Mouse (Mus musculus) liver, embryonic 15.5 days (tissue): ENCODE measurements around the gene Itga6. TPM values are rescaled to one million over a fixed set of nuclear protein-coding genes. Genes with fewer than 3 reads are reported as not detected.

Source experiments
- ATAC-seq: fragments of 200-750 bp; cut with Nextera tagmentation; 2 replicates; pipeline ENCODE4 v1.8.0; 2017; ENCODE audit warnings: moderate number of reproducible peaks, mild to moderate bottlenecking, moderate library complexity; ENCODE audit not compliant: insufficient read depth
- H3K27ac ChIP-seq: fragments of 300-500 bp; sonication (generic); replicated peaks from 2 replicates; pipeline ENCODE4 v1.5.1; 2015; ENCODE audit warnings: mild to moderate bottlenecking, inconsistent platforms
- H3K27me3 ChIP-seq: fragments of 300-500 bp; sonication (generic); 2 replicates; pipeline ENCODE4 v1.6.1; 2015; ENCODE audit warnings: mild to moderate bottlenecking, inconsistent platforms
- H3K36me3 ChIP-seq: fragments of 300-500 bp; sonication (generic); replicated peaks from 2 replicates; pipeline ENCODE4 v1.6.1; 2015; ENCODE audit warnings: moderate library complexity, mild to moderate bottlenecking, inconsistent platforms
- H3K4me1 ChIP-seq: fragments of 300-500 bp; sonication (generic); replicated peaks from 2 replicates; pipeline ENCODE4 v1.6.1; 2015; ENCODE audit warnings: inconsistent platforms
- H3K4me2 ChIP-seq: fragments of 300-500 bp; sonication (generic); 2 replicates; pipeline ENCODE4 v1.6.1; 2015; ENCODE audit warnings: moderate library complexity, mild to moderate bottlenecking, inconsistent platforms
- H3K4me3 ChIP-seq: fragments of 300-500 bp; sonication (generic); replicated peaks from 2 replicates; pipeline ENCODE4 v1.5.1; 2015; ENCODE audit warnings: mild to moderate bottlenecking, inconsistent platforms
- H3K9ac ChIP-seq: fragments of 300-500 bp; sonication (generic); 2 replicates; pipeline ENCODE4 v1.6.1; 2015; ENCODE audit warnings: moderate library complexity, mild to moderate bottlenecking, inconsistent platforms
- H3K9me3 ChIP-seq: fragments of 300-500 bp; sonication (generic); replicated peaks from 2 replicates; pipeline ENCODE4 v1.6.1; 2016; ENCODE audit warnings: inconsistent platforms
- WGBS: fragments of 180-500 bp; shearing (Covaris S2); methylation state at CpG from one replicate; pipeline ENCODE4 v1.1.7; 2015; ENCODE audit warnings: mixed read lengths; ENCODE audit not compliant: insufficient replicate concordance; 5-methylcytosine and 5-hydroxymethylcytosine counted together
- polyA plus RNA-seq: library from polyadenylated mRNA; unstranded; fragments of >200 nt; fragmentation: Nextera tagmentation; extraction: Ambion mirVana; gene quantifications from 2 replicates; pipeline ENCODE4 v1.2.1, GENCODE M21; 2015

The Itga6 gene
- polyA plus RNA-seq, 1 experiment from 2014 or later, result 6.6 TPM

GRCm38 (mm10) chr2:71751336-71751735 lies 5.9 kb downstream of the Itga6 start:
- WGBS, result 51% methylated on average over 8 of the region's 8 CpGs
- ATAC-seq, result no peak
- Histone ChIP-seq H3K36me3 (no peaks in the 10 kb centered on the region), H3K9ac (no peak overlapping the region), H3K4me3 (no peak overlapping the region), H3K27me3 (no peaks in the 10 kb centered on the region), H3K4me1 (peaks cover 4% of the 10 kb centered on the region), H3K9me3 (no peaks in the 10 kb centered on the region), H3K4me2 (no peak overlapping the region), H3K27ac (no peak overlapping the region)

- peaks cover 4% of the 10 kb centered on the region for H3K4me1 ChIP-seq
- WGBS, result 22% methylated on average over 2 of the region's 2 CpGs
- H3K36me3 ChIP-seq, result no peaks in the 10 kb centered on the region
- no peak overlapping the region for H3K9ac ChIP-seq
- no peak overlapping the region for H3K4me3 ChIP-seq
- no peaks in the 10 kb centered on the region; the same call in 1 of the 2 replicates for H3K27me3 ChIP-seq
- no peak overlapping the region for H3K27ac ChIP-seq
- H3K9me3 ChIP-seq, result no peaks in the 10 kb centered on the region
- H3K4me2 ChIP-seq, result no peak overlapping the region
- ATAC-seq, result no peak
Measured at GRCm38 (mm10) chr2:71751863-71752262, 6.4 kb downstream of the Itga6 start.

- no peaks in the 10 kb centered on the region; the same call in 1 of the 2 replicates for H3K27me3 ChIP-seq
- no peak overlapping the region for H3K9ac ChIP-seq
- no peaks in the 10 kb centered on the region for H3K36me3 ChIP-seq
- H3K4me2 ChIP-seq, result no peak overlapping the region
- H3K9me3 ChIP-seq, result no peaks in the 10 kb centered on the region
- no peak overlapping the region for H3K27ac ChIP-seq
- H3K4me3 ChIP-seq, result no peak overlapping the region
- ATAC-seq, result no peak
- peaks cover 8% of the 10 kb centered on the region for H3K4me1 ChIP-seq
- 28% methylated on average over 2 of the region's 2 CpGs for WGBS
Measured at GRCm38 (mm10) chr2:71752383-71752782, 7.0 kb downstream of the Itga6 start.

- H3K4me1 ChIP-seq, result peaks cover 8% of the 10 kb centered on the region
- H3K9me3 ChIP-seq, result no peaks in the 10 kb centered on the region
- no peak overlapping the region for H3K27ac ChIP-seq
- H3K36me3 ChIP-seq, result no peaks in the 10 kb centered on the region
- no peak for ATAC-seq
- no peak overlapping the region for H3K4me3 ChIP-seq
- no peak overlapping the region for H3K9ac ChIP-seq
- no peak overlapping the region for H3K4me2 ChIP-seq
- WGBS, result 41% methylated on average over 4 of the region's 4 CpGs
- no peaks in the 10 kb centered on the region; the same call in 1 of the 2 replicates for H3K27me3 ChIP-seq
Measured at GRCm38 (mm10) chr2:71753161-71753560, 7.7 kb downstream of the Itga6 start.

- peaks cover 4% of the 10 kb centered on the region; the same call in 1 of the 2 replicates for H3K27me3 ChIP-seq
- no peak overlapping the region for H3K4me2 ChIP-seq
- H3K9ac ChIP-seq, result no peak overlapping the region
- no peaks in the 10 kb centered on the region for H3K36me3 ChIP-seq
- peaks cover 8% of the 10 kb centered on the region for H3K4me1 ChIP-seq
- H3K27ac ChIP-seq, result no peak overlapping the region
- no peak for ATAC-seq
- no peak overlapping the region for H3K4me3 ChIP-seq
- H3K9me3 ChIP-seq, result no peaks in the 10 kb centered on the region
- WGBS, result 47% methylated on average over 4 of the region's 4 CpGs
Measured at GRCm38 (mm10) chr2:71755748-71756147, 10.3 kb downstream of the Itga6 start.

GRCm38 (mm10) chr2:71757098-71757497 lies 11.7 kb downstream of the Itga6 start:
- H3K9ac ChIP-seq, result no peak overlapping the region
- no peak overlapping the region for H3K4me3 ChIP-seq
- no peak overlapping the region for H3K4me2 ChIP-seq
- H3K4me1 ChIP-seq, result peaks cover 4% of the 10 kb centered on the region; the same call in 1 of the 2 replicates
- H3K27ac ChIP-seq, result no peak overlapping the region
- no peak for ATAC-seq
- no peaks in the 10 kb centered on the region for H3K9me3 ChIP-seq
- 14% methylated on average over 5 of the region's 5 CpGs for WGBS
- no peaks in the 10 kb centered on the region for H3K36me3 ChIP-seq
- peaks cover 4% of the 10 kb centered on the region; the same call in 1 of the 2 replicates for H3K27me3 ChIP-seq

GRCm38 (mm10) chr2:71758591-71759531 lies 13.4 kb downstream of the Itga6 start:
- no peak for ATAC-seq
- H3K9ac ChIP-seq, result no peak overlapping the region
- no peak overlapping the region for H3K27ac ChIP-seq
- H3K4me3 ChIP-seq, result no peak overlapping the region
- H3K36me3 ChIP-seq, result no peaks in the 10 kb centered on the region
- no peak overlapping the region for H3K4me2 ChIP-seq
- H3K4me1 ChIP-seq, result peaks cover 4% of the 10 kb centered on the region; the same call in 1 of the 2 replicates
- H3K9me3 ChIP-seq, result no peaks in the 10 kb centered on the region
- peaks cover 4% of the 10 kb centered on the region; the same call in 1 of the 2 replicates for H3K27me3 ChIP-seq
- 34% methylated on average over 19 of the region's 19 CpGs for WGBS

GRCm38 (mm10) chr2:71760091-71760490 lies 14.7 kb downstream of the Itga6 start:
- peaks cover 4% of the 10 kb centered on the region; the same call in 1 of the 2 replicates for H3K4me1 ChIP-seq
- H3K9ac ChIP-seq, result no peak overlapping the region
- H3K36me3 ChIP-seq, result no peaks in the 10 kb centered on the region
- H3K27ac ChIP-seq, result no peak overlapping the region
- no peak for ATAC-seq
- peaks cover 4% of the 10 kb centered on the region; the same call in 1 of the 2 replicates for H3K27me3 ChIP-seq
- no peaks in the 10 kb centered on the region for H3K9me3 ChIP-seq
- 58% methylated on average over 4 of the region's 4 CpGs for WGBS
- H3K4me2 ChIP-seq, result no peak overlapping the region
- no peak overlapping the region for H3K4me3 ChIP-seq

GRCm38 (mm10) chr2:71761081-71761480 lies 15.7 kb downstream of the Itga6 start:
- Histone ChIP-seq H3K9ac (no peak overlapping the region), H3K4me3 (no peak overlapping the region), H3K4me2 (no peak overlapping the region), H3K9me3 (no peaks in the 10 kb centered on the region), H3K36me3 (no peaks in the 10 kb centered on the region), H3K27me3 (peaks cover 4% of the 10 kb centered on the region; the same call in 1 of the 2 replicates), H3K4me1 (peaks cover 4% of the 10 kb centered on the region; the same call in 1 of the 2 replicates), H3K27ac (no peak overlapping the region)
- WGBS, result 81% methylated on average over 9 of the region's 9 CpGs
- no peak for ATAC-seq

GRCm38 (mm10) chr2:71764525-71764924 lies 19.1 kb downstream of the Itga6 start:
- H3K36me3 ChIP-seq, result no peaks in the 10 kb centered on the region
- no peaks in the 10 kb centered on the region for H3K27me3 ChIP-seq
- no peak for ATAC-seq
- no peak overlapping the region for H3K4me3 ChIP-seq
- no peak overlapping the region for H3K4me2 ChIP-seq
- no peaks in the 10 kb centered on the region for H3K4me1 ChIP-seq
- no peaks in the 10 kb centered on the region for H3K9me3 ChIP-seq
- no peak overlapping the region for H3K27ac ChIP-seq
- no peak overlapping the region for H3K9ac ChIP-seq
- whole genome bisulfite sequencing, result 44% methylated on average over 5 of the region's 5 CpGs

- Histone ChIP-seq H3K4me3 (no peak overlapping the region), H3K4me2 (no peak overlapping the region), H3K9ac (no peak overlapping the region), H3K27ac (no peak overlapping the region), H3K36me3 (no peaks in the 10 kb centered on the region), H3K4me1 (no peaks in the 10 kb centered on the region), H3K9me3 (no peaks in the 10 kb centered on the region), H3K27me3 (no peaks in the 10 kb centered on the region)
- WGBS, result 50% methylated on average over 3 of the region's 3 CpGs
- no peak for ATAC-seq
Measured at GRCm38 (mm10) chr2:71764961-71765735, 19.7 kb downstream of the Itga6 start.
